Mouse (Mus musculus) frontal cortex, adult 2 months (tissue): Measurements from ENCODE around the gene Clstn1. TPM values are rescaled to one million over a fixed set of nuclear protein-coding genes. Genes with fewer than 3 reads are reported as not detected.

Experiments
- DNase-seq, 2 experiments: peaks; one replicate each; pipeline ENCODE4 v3.0.0; 2022; ENCODE audit warnings: low spot score in 1 of 2; ENCODE audit errors: extremely low spot score in 1 of 2
- polyA plus RNA-seq: library from polyadenylated mRNA; depleted of rRNA; stranded (reverse); fragments of >200 nt; gene quantifications from 2 replicates; pipeline ENCODE4 v1.2.3, GENCODE M21; 2012; rRNA removed

Gene Clstn1
- 310 and 338 TPM in 2 replicates for polyA plus RNA-seq

- peak in 1 of 2 experiments; percentile 67 for DNase-seq
Observed at GRCm38 (mm10) chr4:149586044-149586782, at the start of gene Clstn1. Gene Clstn1 (plus strand): TSS chr4:149586468.

- DNase-seq, result no peak
Observed at GRCm38 (mm10) chr4:149539441-149539840, 46.8 kb upstream of the Clstn1 start.

- DNase-seq, result no peak
Observed at GRCm38 (mm10) chr4:149541935-149542334, 44.3 kb upstream of the Clstn1 start.

- DNase-seq, result no peak
Observed at GRCm38 (mm10) chr4:149542431-149542830, 43.8 kb upstream of the Clstn1 start.

GRCm38 (mm10) chr4:149542927-149543553, 43.2 kb upstream of the Clstn1 start:
- DNase-seq, result peak; percentile 59 to 97

GRCm38 (mm10) chr4:149544892-149545291, 41.4 kb upstream of the Clstn1 start:
- DNase-seq, result no peak

GRCm38 (mm10) chr4:149546797-149547444, 39.3 kb upstream of the Clstn1 start:
- DNase-seq, result no peak

GRCm38 (mm10) chr4:149547523-149547922, 38.7 kb upstream of the Clstn1 start:
- DNase-seq, result no peak

GRCm38 (mm10) chr4:149549221-149549925, 36.9 kb upstream of the Clstn1 start:
- peak; percentile 86 to 97 for DNase-seq

- no peak for DNase-seq
Observed at GRCm38 (mm10) chr4:149550866-149551265, 35.4 kb upstream of the Clstn1 start.

- no peak for DNase-seq
Observed at GRCm38 (mm10) chr4:149551696-149552095, 34.6 kb upstream of the Clstn1 start.

- no peak for DNase-seq
Observed at GRCm38 (mm10) chr4:149553834-149554233, 32.4 kb upstream of the Clstn1 start.

GRCm38 (mm10) chr4:149556111-149556510, 30.2 kb upstream of the Clstn1 start:
- peak; percentile 84 to 90 for DNase-seq

GRCm38 (mm10) chr4:149557905-149558304, 28.4 kb upstream of the Clstn1 start:
- DNase-seq, result no peak

GRCm38 (mm10) chr4:149558389-149558788, 27.9 kb upstream of the Clstn1 start:
- DNase-seq, result no peak

GRCm38 (mm10) chr4:149561392-149561791, 24.9 kb upstream of the Clstn1 start:
- DNase-seq, result peak in 1 of 2 experiments; percentile 78

- peak; percentile 83 to 92 for DNase-seq
Observed at GRCm38 (mm10) chr4:149561986-149562904, 24.0 kb upstream of the Clstn1 start.

- DNase-seq, result peak in 1 of 2 experiments; percentile 65
Observed at GRCm38 (mm10) chr4:149562905-149563347, 23.3 kb upstream of the Clstn1 start.

- no peak for DNase-seq
Observed at GRCm38 (mm10) chr4:149563941-149564361, 22.3 kb upstream of the Clstn1 start.
